Mouse (Mus musculus) right cerebral cortex, postnatal 36 days (tissue): ENCODE measurements around the gene Lama5.

Experiments
- DNase-seq, 2 experiments: peaks; one replicate each; pipeline ENCODE4 v3.0.0; 2022; ENCODE audit warnings: low spot score in 2 of 2, mixed read lengths in 1 of 2

Gene Lama5

DNA sequence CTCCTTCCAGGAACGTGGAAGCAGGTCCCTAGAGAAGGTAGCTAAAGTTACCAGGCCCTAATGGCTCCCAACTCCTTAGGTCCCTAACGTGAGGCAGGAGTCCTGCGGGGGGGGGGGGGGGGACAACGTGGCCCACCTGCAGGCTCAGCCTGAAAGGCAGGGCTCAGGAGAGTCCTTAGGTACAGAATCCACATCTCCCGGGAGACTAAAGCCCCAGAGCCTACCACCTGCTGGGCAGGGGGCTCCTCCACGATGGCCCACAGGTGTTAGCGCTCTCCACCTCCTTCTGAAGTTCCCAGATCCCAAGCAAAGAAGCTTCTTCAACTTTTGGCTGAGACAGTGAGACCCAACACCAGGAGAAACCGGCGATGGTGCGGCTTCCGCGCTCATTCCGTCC lies 1.0 kb downstream of the Lama5 start:
- DNase-seq: no peak

DNA sequence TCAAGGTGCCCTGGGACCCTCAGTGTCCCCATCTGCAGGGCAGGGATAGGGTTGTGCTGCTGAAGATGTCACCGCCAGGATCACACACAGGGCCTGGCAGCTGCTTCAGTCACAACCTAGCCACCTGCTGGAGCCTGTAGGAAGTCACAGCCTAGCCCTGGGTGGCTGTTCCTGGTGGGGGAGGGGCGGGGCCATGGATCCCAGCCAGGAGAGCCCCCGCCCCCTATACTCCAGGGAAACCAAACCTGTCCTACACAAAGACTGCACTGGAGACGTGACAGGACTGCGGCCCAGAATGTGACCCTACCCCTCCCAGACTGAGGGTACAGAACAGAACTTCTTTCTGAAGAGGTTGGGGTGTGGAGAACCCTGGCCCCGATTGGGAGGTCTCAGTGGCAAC lies 3.4 kb downstream of the Lama5 start:
- no peak for DNase-seq

DNA sequence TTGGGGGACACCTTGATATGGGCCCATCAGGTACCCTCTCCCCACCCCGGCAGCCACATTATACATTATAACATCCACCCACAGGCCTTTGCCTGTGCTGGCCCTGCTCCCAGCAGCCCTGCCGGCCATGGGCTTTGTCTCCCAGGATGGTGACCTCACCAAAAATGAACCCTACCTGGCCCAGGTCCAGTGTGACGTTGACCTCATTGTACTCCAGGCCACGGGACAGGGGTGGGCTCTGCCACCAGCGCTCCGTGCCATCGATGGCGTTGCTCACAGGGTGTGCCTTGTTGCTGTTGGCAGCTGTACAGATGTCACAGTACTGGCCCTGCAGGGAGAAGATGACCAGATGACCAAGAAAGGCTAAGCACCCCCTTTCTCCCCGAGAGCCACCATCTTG lies 4.6 kb downstream of the Lama5 start:
- no peak for DNase-seq

DNA sequence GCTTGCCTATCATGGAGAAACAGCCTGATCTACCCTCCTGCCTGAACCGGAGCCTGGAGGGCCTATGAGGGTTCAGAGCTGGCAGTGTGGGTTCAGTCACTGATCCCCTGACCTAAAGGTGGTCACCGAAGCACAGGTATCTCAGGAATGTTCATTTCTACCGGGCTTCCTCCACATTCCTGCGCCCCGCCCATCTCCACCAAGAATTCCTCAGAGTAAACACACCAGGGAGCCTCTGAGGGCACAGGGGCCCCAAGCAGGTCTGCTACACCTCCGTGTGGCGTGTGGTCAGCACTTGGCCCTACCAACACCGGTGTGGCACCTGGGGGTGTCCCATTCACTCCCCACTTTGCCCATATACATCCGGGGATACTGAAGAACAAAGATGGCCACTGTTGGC lies 5.5 kb downstream of the Lama5 start:
- DNase-seq: no peak

DNA sequence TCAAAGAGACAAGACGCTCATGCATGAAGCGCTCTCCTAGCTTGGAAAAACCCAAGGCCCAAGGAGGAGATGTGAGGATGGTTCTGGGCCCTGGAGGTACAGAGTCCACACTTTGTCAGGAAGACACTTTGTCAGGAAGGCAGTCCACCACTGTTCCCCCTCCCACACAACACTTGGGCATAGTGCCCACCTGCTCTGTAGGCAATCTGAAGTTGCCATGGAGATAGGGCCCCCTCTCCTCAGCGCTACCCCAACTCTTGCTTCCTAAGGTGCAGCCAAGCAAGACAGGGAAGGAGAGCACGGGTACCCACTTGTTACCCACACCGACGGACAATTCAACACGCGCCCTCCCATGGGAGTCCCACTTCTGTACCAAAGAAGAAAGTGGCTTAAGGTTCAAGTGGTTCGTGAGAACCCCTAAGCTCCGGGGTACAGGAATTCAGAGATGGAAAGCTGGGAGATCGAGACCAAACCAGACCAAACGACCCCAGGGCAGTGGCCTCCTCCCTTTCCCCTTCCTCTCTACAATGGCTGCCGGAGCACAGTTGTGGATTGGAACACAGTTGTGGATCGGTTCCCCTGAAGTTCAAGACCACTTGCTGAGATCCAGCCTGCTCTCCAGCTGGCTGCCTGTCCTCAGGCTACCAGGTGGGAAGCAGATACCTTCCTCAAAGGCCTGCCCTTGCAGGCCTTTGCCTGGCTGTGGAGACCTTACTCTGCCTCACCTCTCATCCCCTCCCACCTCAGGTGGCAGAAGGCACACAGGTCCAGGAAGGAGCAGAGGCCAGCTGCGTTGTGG lies 6.3 kb downstream of the Lama5 start:
- no peak for DNase-seq

DNA sequence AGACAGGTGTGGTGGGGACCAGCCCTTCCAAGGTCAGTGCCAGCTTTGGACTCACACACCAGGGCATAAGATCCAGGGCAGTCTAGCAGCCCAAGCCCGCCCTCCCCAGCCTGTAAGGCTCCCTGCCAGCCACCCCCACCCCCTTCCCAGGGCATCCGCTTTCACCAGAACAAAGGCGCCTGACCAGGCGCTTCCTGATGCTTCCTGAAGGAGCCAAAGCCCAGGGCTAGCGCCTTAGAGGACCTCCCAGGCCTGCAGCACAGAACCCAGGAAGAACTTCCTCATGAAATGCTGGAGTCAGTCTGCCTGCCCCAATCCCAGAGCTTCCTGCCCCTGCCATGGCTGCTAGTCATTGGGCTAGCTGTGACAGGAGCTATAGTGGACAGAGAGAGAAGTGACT lies 7.0 kb downstream of the Lama5 start:
- DNase-seq: no peak

DNA sequence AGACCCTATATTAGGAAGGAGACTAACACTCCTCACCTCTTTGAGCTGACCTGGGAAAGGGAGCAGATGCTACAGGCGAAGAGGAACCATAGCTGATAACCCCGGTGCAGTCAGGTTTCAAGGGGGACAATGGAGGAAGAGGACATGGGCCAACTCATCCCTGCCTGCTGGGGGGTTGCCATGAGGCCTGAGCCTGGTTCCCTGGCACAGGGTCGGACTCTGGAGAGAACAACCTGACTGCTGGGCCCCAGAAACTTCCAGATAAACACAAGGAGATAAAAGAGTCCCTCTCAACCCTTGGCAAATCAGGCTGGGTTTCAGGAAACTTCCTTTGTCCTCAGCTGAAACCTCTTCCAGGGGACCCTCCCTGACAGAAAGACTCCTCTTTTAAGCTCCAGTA lies 7.4 kb downstream of the Lama5 start:
- DNase-seq: no peak

DNA sequence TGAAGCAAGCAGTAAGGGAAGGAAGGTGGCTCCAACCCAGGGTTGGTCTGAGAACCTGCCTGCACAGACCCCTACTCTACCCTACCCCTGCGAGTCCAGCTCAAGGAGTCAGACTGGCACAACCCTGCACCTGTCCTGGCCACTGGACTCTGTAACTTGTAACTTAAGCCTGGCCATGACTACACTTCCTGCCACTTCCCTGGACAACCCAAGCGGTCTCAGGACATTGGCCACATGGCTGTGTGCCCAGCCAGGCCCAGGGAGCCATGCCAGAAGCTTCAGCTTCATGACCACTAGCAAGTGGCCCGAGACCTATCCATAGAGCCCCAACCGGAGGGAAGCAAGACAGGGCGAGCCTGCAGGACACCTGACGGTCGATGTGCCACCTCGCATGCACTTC lies 8.1 kb downstream of the Lama5 start:
- DNase-seq: no peak

DNA sequence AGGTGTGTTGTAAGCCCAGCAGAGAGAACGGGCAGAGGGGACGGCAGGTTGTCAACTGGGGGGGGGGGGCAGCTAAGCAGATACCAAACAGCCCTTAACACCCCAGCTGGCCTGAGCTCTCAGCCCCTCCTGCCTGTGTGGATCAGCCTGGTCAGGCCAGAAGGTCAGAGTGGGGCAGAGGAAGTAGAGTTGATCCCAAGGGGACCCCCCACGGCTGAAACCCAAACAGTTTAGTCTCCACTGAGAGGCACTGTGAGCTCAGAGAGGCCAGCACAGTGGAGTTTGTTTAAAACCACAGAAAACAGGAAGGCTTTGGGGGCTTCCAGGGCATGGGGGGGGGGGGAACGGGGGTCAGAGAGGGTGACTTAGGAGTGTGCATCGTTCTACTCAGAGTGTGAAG lies 8.7 kb downstream of the Lama5 start:
- DNase-seq: no peak

DNA sequence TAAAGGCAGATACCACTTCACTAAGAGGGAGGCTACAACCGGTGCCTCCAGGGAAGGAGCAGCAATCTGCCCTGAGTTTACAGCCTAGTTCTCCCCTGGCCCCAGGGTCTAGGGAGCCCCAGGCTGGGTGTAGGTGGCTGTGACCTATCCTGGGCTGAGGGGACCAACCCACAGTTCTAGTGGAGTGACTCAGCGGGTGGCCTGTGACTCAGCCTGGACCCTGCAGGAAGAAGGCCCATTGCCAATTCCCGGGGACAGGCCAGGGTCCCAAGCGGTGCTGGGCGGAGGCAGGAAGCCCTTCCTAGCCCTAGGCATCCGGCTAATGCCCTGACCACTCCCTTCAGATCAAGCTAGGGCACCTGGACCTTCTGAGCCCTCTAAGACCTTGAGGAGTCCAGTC lies 9.7 kb downstream of the Lama5 start:
- no peak for DNase-seq

DNA sequence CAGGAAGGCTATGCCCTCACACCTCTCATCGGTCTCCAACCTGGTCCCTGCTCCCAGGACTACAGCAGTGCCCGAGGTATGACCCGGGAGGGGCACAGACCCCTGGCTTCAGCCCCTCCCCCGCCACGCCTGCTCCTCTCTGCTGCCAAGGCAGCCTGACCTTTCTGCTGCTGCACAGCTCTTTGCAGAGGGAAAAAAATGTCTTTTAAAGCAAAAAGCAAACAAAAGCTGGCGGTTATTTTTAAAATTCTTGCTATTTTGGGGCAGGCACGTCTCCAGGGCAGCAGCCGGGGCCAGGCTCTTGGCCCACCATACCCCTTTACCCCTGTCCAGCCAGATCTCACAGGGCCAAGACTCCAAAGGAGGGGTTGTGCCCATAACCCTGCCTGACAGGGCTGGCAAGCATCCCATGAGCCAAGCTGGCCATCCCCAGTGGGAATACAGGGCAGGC lies 10.6 kb downstream of the Lama5 start:
- no peak for DNase-seq

DNA sequence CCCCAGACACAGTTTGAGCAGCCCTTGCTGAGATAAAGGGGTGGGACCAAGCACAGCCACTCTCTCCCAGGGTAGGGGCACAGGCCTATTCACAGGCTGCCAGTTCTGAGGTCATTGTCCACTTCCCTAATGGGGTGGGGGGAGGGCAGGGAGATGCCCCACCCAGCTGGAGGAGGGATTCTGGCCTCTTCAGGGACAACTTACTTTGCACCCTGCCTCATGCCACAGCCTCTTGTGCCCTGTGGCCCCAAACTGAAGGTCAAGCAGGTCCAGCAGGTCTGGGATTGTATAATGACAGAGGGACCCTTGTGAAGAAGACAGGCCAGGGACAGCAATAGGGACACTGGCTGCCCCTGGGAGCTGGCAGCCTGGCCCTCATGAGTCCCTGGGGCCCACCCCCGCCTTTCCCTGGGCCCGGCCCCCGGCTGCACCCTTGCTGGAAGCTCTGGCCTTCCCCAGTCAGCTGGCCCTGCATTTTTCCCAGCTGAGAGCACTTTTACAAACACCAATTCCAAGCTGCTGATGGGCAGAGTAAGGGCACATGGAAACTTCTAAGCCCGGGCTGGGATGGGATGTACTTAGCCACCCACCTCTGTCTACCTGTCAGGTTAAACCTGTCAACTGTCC lies 11.2 kb downstream of the Lama5 start:
- DNase-seq: no peak

DNA sequence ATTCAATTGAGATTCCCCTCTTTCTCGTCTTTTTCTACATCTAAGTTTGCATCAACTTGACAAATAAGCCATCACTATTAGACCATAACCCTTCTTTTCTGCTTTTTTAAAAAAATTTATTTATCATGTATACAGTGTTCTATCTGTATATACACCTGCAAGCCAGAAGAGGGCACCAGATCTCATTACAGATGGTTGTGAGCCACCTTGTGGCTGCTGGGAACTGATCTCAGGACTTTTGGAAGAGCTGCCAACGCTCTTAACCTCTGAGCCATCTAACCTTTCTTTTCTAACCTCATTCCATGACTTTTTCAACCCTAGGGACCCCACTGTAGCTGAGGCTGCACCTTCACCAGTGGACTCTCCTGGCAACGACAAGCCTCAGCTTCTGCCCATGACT lies 13.4 kb downstream of the Lama5 start:
- no peak for DNase-seq

DNA sequence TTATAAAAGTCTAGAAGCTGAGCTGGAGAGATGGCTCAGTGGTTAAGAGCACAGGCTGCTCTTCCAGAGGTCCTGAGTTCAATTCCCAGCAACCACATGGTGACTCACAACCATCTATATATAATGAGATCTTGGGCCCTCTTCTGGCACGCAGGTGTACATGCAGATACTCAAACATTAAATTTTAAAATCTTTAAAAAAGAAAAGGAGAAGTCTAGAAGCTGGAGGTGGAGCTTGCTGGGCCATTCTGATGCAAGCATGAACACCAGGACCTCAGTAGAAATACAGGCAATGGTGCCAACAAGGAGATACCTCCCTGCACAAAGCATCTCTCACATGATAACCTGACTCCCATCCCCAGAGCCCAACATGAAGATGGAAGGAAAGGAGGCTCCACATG lies 16.7 kb downstream of the Lama5 start:
- DNase-seq: no peak

DNA sequence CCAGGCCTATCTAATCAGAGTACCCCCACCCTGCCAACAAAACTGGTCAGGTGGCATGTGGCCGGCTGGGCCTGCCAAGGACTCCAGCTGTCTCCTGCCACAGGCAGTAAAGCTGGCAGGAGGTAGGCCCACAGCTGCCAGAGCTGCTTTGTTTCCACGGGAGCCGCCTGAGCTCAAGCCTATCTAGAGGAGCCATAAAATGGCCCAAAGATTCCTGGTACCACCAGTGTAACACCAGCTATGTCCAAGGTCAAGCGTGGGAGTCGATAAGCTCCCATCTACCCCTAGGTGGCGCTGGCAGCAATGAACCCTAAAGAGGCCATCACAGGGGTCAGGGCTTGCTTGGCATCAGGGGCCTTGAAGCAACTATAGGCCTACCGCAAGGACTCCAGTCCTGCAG lies 17.8 kb downstream of the Lama5 start:
- no peak for DNase-seq

DNA sequence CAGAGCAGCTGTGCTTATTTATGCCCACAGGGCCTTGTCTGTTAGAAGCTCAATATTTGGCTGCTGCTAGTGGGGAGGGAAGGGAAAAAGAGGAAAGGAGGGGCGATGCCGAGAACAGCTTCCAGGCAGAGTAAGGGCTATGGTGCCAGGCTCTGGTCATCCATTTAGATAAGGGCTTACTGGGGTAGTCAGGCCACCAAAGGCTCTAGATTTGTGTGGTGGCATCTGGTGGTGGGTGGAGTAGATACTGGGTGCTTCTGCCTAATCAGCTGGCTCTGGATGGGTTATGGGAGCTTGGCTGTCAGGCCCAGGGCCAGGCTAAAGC lies 19.7 kb downstream of the Lama5 start:
- no peak for DNase-seq

DNA sequence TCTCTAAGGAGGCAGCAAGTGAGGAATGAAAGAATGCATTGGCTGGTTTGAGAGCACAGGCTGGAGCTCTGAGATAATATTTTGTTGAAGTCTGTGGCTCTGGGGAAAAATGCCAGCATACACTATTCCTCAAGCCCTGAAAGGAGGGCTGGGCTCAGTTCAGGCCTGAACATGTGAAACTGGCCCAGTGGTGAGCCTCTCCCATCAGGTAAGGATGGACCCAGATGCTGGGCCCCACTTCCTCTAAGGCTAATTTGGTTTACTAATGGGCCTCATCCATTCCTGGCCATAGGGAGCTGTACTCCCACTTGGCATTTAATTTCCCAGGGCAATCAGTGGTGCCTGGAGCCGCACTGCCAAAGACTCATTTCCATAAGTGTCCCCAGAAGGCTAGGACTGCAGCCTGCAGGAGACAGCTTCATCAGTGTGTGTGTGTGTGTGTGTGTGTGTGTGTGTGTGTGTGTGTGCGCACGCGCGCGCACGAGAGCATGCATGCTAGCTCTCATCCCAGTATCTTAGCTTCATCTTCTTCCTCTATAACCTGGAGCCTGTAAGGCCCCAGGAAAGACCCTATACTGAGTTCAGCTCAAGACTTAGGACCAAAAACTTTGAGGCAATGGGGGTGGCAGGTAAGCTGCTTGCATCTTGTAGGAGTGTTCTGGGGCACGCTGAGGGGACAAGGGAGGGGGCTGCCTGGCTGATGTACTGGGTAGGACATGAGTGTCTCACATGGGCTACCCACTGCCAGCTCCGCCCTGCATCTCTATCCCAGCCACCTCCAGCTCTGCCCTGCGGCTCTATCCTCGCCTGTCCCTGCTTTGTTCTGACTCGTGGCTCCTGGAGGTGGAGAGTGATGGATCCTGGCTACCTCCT lies 20.3 kb downstream of the Lama5 start:
- no peak for DNase-seq

DNA sequence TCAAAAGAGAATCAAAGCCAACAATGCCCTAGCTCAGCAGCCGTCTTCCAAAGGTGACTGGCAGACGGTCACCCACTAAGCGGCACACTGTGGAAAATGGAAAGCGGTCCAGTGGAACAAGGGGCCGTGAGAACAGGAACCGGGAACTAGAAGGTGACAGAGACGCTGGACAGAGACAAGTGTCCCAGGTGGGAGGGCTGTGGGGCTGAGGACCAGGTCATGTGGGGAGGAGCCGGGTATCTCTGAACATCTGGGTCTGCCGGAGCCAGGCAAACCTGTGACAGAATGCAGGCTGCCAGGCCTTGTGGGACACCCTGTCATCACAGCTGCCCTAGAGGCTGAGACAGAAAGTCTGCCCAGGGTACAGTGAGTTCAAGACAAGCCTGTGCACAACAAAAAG lies 21.2 kb downstream of the Lama5 start:
- no peak for DNase-seq

DNA sequence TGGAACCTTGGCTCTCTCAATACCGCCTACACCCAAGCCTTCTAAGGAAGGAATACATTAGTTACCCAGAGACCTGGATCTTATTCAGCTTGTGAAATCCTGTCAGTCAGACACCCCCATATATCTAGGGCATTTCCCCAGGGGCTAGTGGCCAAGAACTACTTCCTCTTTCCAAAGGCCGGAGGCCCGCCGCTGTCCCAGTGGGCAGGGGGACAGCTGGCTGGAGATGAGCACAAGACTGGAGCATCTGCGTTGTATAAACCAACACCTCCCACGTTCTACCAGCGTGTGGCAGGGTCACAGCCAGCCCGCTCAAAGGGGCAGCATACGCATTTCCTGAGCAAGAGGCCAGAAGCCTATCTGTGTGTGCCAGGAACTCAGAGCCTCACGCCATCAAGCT lies 22.9 kb downstream of the Lama5 start:
- DNase-seq: no peak

DNA sequence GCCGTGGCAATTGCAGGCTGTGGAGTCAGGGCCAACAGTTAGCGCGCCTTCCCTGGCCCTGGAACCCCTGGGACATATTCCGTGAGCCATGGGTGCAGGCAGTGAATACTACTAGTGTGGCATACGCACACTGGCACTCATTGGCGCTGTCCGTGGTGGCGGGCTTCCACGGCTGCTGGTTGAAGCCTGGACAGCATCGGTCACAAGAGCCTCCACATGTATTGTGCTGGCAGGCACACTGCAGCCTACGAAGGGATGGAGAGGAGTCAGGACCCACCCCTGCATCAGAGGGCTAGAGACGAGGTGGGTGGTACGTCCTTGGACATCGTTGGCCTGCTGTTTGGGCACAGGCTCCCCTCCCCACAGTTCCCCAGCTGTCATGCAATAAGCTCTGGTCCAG lies 23.4 kb downstream of the Lama5 start:
- no peak for DNase-seq

DNA sequence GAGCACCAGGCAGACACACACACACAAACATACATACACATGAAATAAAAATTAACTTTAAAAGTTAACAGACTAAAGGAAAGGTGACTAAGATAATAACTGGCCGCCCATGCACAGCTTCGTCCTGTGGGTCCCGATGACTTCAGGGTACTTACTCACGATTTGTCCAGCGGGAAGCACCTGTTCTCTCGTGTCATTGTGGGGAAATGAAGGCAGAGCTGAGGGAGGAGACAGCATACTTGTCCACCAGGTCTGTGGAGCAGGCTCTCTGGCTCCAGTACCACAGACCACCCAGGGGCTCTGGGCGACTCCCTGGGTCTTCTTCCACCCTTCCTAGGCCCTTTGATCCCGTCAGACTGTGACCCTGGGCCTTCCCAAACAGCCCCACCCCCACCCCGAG lies 24.4 kb downstream of the Lama5 start:
- no peak for DNase-seq

DNA sequence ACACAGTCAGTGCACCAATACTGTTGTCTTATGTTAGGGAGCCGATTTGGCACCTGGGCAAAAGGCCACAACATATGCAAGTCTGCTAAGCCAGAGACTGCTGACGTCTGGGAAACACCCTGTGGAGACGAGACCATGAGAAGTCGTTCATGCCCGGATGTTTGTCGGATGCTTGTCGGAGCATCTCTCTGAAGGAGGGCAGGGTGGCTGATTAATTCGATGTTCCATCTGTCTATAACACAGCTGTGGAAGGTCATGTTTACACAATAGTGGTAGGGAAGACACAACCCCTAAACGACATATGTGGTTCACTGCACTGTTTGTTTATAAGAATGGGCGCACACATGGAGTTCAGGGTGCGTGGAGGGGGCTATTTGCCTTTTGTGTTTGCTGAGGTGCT lies 25.0 kb downstream of the Lama5 start:
- no peak for DNase-seq

DNA sequence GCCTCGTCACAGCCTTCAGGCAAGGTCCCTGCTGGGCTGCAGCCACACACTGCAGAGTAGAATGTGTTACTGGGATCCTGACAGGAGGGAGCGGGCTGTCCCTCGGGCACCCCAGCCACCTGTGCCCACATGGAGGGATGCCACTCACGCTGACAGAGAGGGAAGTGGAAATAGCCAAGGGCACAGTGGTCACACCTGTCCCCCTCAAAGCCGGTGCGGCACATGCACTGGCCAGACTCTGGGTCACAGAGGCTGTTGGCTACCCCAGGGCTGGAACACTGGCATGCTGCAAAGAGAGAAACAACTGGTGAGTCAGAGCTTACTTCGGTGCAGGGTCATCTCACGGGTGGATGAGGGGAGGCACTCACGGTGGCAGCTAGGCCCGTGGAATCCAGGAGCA lies 26.9 kb downstream of the Lama5 start:
- DNase-seq: no peak
